Mouse (Mus musculus) limb, embryonic 14.5 days (tissue): ENCODE measurements around the gene Tmem185b. TPM values are rescaled to one million over a fixed set of nuclear protein-coding genes. Genes with fewer than 3 reads are reported as not detected.
A peak's percentile ranks its signal among the peaks of the same experiment; 100 is the strongest.

Experiments used
- ATAC-seq: fragments of 200-750 bp; cut with Nextera tagmentation; 2 replicates; pipeline ENCODE4 v1.8.0; 2017; ENCODE audit warnings: low read depth, moderate number of reproducible peaks, moderate TSS enrichment; ENCODE audit not compliant: low FRiP score
- DNase-seq: peaks from one replicate; pipeline ENCODE4 v3.0.0-alpha.2; 2015; ENCODE audit warnings: low spot score
- H3K27ac ChIP-seq: fragments of 300-500 bp; sonication (generic); replicated peaks from 2 replicates; pipeline ENCODE4 v1.5.1; 2014; ENCODE audit warnings: low read depth, mild to moderate bottlenecking, low read length, moderate library complexity, mixed read lengths
- H3K27me3 ChIP-seq: fragments of 300-500 bp; sonication (generic); 2 replicates; pipeline ENCODE4 v1.6.1; 2014; ENCODE audit warnings: low read length, mixed read lengths; ENCODE audit not compliant: control insufficient read depth, insufficient read depth
- H3K36me3 ChIP-seq: fragments of 300-500 bp; sonication (generic); 2 replicates; pipeline ENCODE4 v1.6.1; 2014; ENCODE audit warnings: mild to moderate bottlenecking, low read length, moderate library complexity, mixed read lengths; ENCODE audit not compliant: control insufficient read depth, insufficient read depth
- H3K4me1 ChIP-seq: fragments of 300-500 bp; sonication (generic); 2 replicates; pipeline ENCODE4 v1.6.1; 2014; ENCODE audit warnings: antibody characterized with exemption, low read length, mixed read lengths; ENCODE audit not compliant: control insufficient read depth, insufficient read depth
- H3K4me2 ChIP-seq: fragments of 300-500 bp; sonication (generic); replicated peaks from 2 replicates; pipeline ENCODE4 v1.6.1; 2014; ENCODE audit warnings: low read depth, mild to moderate bottlenecking, low read length, moderate library complexity; ENCODE audit not compliant: severe bottlenecking
- H3K4me3 ChIP-seq: fragments of 300-500 bp; sonication (generic); replicated peaks from 2 replicates; pipeline ENCODE4 v1.5.1; 2014; ENCODE audit warnings: low read length
- H3K9ac ChIP-seq: fragments of 300-500 bp; sonication (generic); 2 replicates; pipeline ENCODE4 v1.6.1; 2014; ENCODE audit warnings: mild to moderate bottlenecking, low read depth, low read length, moderate library complexity; ENCODE audit not compliant: severe bottlenecking
- H3K9me3 ChIP-seq: fragments of 300-500 bp; sonication (generic); 2 replicates; pipeline ENCODE4 v1.6.1; 2016; ENCODE audit warnings: low read length; ENCODE audit not compliant: control insufficient read depth
- POLR2A ChIP-seq: fragments of 200-500 bp; IDR thresholded peaks from 2 replicates; pipeline ENCODE4 v1.8.0; 2012; ENCODE audit warnings: inconsistent platforms, mild to moderate bottlenecking, moderate library complexity, borderline replicate concordance; ENCODE audit not compliant: insufficient read depth, insufficient read length; ENCODE audit errors: extremely low read depth
- WGBS: fragments of 180-500 bp; shearing (Covaris S2); extraction: QIAGEN DNeasy Blood & Tissue Kit; methylation state at CpG from one replicate; pipeline ENCODE4 v1.1.7; 2014; 5-methylcytosine and 5-hydroxymethylcytosine counted together
- polyA plus RNA-seq, 2 experiments: library from polyadenylated mRNA; depleted of rRNA in 1 of 2; stranded (reverse) in 1 of 2; unstranded in 1 of 2; fragments of >200 nt; fragmentation: Nextera tagmentation in 1 of 2; extraction: Ambion mirVana in 1 of 2; gene quantifications; 2 replicates each; pipeline versions ENCODE4 v1.2.1 to v1.2.3; 2012 to 2014

The Tmem185b gene
- polyA plus RNA-seq, 2 experiments = 23.0 to 24.3 TPM

DNA sequence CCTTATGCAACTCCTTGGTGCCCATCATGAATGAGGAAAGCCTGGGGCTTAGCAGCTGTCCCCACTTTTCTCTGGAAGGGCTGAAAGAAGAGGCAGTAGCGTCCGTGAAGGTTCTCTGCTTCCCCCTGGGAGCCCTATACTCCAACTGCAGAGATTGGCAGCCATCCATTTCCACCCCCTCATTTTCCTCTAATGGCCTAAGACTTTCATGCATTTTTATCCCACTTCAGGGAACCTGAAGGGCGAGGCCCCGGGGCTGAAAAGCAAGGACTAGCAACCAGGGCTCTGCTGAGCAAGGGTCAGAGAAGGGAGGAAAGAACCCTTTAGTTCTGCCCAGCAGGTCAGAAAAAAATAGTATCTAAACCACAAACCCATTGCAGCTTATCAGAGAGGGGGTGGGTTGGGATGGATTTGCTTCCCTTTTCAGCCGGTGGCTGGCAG is 936 bp upstream of the Tmem185b start:
- TF ChIP-seq POLR2A = no peak
- ATAC-seq (no peak), DNase-seq (peak; percentile 82)
- Histone ChIP-seq H3K4me2 (peak overlapping the region; percentile 94), H3K9me3 (peaks cover 9% of the 10 kb centered on the region; the same call in 1 of the 2 replicates), H3K27me3 (no peaks in the 10 kb centered on the region), H3K4me3 (peak overlapping the region; percentile 64), H3K36me3 (peaks cover 25% of the 10 kb centered on the region), H3K4me1 (peaks cover 16% of the 10 kb centered on the region), H3K9ac (0 out of 2 replicates have a peak overlapping the region, but pooled peaks have one; percentile 75), H3K27ac (peak overlapping the region; percentile 38; the same call in 1 of the 2 replicates)
- WGBS = 11% methylated on average over 5 of the region's 5 CpGs

DNA sequence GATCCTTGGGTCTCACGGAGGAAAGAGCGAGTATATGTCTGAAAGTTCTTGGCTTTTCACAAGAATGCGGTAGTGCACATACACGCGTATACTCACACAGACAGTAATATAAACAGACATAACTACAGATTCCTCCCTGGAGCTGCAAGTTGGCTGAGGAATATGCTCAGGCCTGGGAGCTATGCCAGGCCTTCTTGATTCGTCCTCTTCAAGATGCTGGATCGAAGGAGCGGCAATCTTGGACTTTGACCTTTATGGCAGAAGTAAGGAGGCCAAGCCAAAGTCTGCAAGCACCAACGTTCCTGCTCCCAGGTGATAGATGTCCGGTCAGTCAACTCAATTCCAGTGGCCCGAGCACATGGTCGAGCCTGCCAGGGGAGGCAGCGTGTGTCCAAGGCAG is 5.0 kb downstream of the Tmem185b start:
- ATAC-seq (no peak), DNase-seq (no peak)
- H3K27me3 ChIP-seq = no peaks in the 10 kb centered on the region
- peaks cover 9% of the 10 kb centered on the region; the same call in 1 of the 2 replicates for H3K9me3 ChIP-seq
- peaks cover 25% of the 10 kb centered on the region for H3K36me3 ChIP-seq
- 88% methylated on average over 13 of the region's 13 CpGs for WGBS
- H3K9ac ChIP-seq = no peak overlapping the region
- H3K4me2 ChIP-seq = no peak overlapping the region
- no peak overlapping the region for H3K27ac ChIP-seq
- TF ChIP-seq POLR2A = no peak
- H3K4me3 ChIP-seq = no peak overlapping the region
- peaks cover 6% of the 10 kb centered on the region for H3K4me1 ChIP-seq

DNA sequence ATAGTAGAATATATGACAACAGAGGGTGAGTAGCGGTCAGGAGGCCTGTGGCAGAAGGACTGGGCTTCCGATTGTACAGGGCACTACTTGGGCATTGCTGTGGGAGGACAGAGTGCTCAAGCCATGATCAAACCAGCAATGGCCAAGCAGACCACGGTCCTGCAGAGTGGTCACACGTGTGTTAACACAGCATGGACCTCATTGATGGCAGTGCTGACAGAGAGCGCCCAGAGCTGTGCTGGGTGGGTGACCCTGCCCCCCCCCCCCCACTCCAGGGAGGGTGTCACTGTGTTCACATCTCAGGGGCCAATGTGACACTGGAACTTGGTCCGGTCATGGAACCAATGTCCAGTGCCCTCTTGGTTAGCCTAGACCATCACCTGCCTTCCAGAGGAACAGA is 6.2 kb downstream of the Tmem185b start:
- ATAC-seq (no peak), DNase-seq (no peak)
- Histone ChIP-seq H3K4me1 (no peaks in the 10 kb centered on the region), H3K27ac (no peak overlapping the region), H3K36me3 (peaks cover 19% of the 10 kb centered on the region), H3K27me3 (no peaks in the 10 kb centered on the region), H3K9ac (no peak overlapping the region), H3K9me3 (peaks cover 7% of the 10 kb centered on the region; the same call in 1 of the 2 replicates), H3K4me2 (no peak overlapping the region), H3K4me3 (no peak overlapping the region)
- TF ChIP-seq POLR2A = no peak
- WGBS = 94% methylated on average over 5 of the region's 6 CpGs

DNA sequence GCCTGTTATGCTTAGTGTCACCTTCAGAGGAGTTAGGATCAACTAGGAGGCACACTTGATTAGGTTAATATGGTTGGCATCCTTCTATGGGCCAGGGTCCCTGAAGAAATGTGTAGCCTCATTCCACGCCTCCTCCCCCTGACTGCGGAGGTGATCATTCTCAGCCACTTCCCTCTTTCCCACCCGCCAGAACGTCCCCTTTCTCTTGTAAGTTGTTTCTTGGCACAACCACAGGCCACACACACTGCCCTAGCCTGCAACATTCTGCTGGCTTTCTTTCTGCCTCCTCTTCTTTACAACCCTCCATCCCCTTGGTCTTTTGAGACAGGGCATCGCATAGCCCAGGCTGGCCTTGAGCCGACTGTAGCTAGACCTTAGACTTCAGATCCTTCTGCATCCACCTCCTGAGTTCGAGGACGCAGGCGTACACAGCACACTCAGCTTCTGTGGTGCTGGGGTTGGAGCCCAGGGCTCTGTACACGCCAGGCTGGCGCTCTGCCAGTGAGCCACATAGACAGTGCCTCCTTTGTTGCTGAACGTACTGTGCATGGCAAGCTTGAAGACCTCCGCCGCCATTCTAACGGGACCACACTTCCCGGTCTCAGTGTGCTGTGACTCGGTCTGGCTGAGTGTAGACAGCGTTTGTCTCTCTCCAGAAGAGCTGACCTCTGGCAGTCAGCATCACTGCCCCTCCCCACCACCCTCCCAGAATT is 7.3 kb downstream of the Tmem185b start:
- WGBS = 84% methylated on average over 18 of the region's 18 CpGs

DNA sequence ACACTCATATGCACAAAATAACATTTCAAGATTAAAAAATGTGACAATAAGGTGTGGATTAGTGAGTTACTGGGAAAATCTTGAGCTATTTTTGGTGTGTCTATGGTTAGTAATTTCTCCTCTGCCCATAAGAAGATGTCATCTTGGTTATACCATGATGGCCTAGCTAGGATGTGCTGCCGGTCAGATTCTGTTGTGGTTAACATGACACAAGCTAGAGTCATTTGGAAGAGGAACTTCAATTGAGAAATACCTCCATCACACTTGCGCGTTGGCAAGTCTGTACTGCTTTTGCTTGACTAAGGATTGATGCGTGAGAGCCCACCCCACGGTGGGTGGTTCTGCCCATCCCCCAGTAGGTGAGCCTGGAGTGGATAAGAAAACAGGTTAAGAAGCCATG is 8.4 kb downstream of the Tmem185b start:
- H3K27ac ChIP-seq = no peak overlapping the region
- ATAC-seq (no peak), DNase-seq (no peak)
- no peak overlapping the region for H3K4me2 ChIP-seq
- WGBS = 92% methylated on average over 5 of the region's 5 CpGs
- H3K36me3 ChIP-seq = no peaks in the 10 kb centered on the region
- H3K27me3 ChIP-seq = no peaks in the 10 kb centered on the region
- no peak for TF ChIP-seq POLR2A
- H3K9ac ChIP-seq = no peak overlapping the region
- H3K9me3 ChIP-seq = no peaks in the 10 kb centered on the region
- H3K4me1 ChIP-seq = no peaks in the 10 kb centered on the region
- H3K4me3 ChIP-seq = no peak overlapping the region

More for the DNA sequence above, 7.3 kb downstream of the Tmem185b start:
- peaks cover 10% of the 10 kb centered on the region for H3K36me3 ChIP-seq
- H3K4me3 ChIP-seq = no peak overlapping the region
- ATAC-seq (no peak), DNase-seq (no peak)
- H3K4me1 ChIP-seq = no peaks in the 10 kb centered on the region
- no peak for TF ChIP-seq POLR2A
- no peak overlapping the region for H3K4me2 ChIP-seq
- no peak overlapping the region for H3K9ac ChIP-seq
- no peak overlapping the region for H3K27ac ChIP-seq
- H3K27me3 ChIP-seq = no peaks in the 10 kb centered on the region
- no peaks in the 10 kb centered on the region; the same call in 1 of the 2 replicates for H3K9me3 ChIP-seq

DNA sequence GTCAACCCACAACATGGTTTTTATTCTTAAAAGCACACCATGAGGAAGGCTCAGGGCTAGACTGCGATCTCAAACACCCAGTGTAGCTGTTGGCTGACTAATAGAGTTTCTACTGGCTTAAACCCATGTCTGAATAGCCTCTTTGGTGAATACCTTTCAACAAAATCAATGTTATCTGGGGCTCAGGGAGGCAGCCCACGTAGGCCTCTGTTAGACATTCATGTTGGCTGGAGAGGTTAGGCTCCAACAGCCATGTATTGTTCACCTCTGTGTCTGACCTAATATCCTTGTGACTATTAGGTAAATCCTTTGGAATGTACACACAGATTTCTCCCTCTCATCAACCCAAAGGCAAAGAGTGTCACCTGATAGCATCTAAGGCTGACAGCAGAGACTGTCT is 10.2 kb downstream of the Tmem185b start:
- no peak for TF ChIP-seq POLR2A
- no peak for ATAC-seq
- Histone ChIP-seq H3K36me3 (no peaks in the 10 kb centered on the region), H3K9me3 (no peaks in the 10 kb centered on the region), H3K4me3 (no peak overlapping the region), H3K4me1 (no peaks in the 10 kb centered on the region), H3K4me2 (no peak overlapping the region), H3K27ac (no peak overlapping the region), H3K27me3 (no peaks in the 10 kb centered on the region), H3K9ac (no peak overlapping the region)
- 86% methylated on average over 2 of the region's 2 CpGs for WGBS
- no peak for DNase-seq
